Mouse (Mus musculus): ENCODE measurements around the gene Lyar. TPM values are rescaled to one million over a fixed set of nuclear protein-coding genes. Genes with fewer than 3 reads are reported as not detected.

Lyar gene
- polyA plus RNA-seq, 1 experiment = 19.5 TPM

- no peak for DNase-seq
- H3K4me3 ChIP-seq (replicated peaks; ENCODE audit: insufficient read depth, low read depth, low read length) = peak overlapping the region; percentile 57
- TF ChIP-seq POLR2A (IDR thresholded peaks at IDR 0.05; ENCODE audit: borderline replicate concordance, insufficient read depth, low read length) (no peak), CTCF (IDR thresholded peaks at IDR 0.05; ENCODE audit: borderline replicate concordance, insufficient read depth, low read depth, low read length) (no peak)
- peaks cover 3% of the 10 kb centered on the region for H3K4me1 ChIP-seq (ENCODE audit: control insufficient read depth, insufficient read depth, low read length)
- H3K27me3 ChIP-seq (ENCODE audit: control insufficient read depth, insufficient read depth, low read length) = no peaks in the 10 kb centered on the region
- peak overlapping the region; percentile 29; the same call in 1 of the 2 replicates for H3K27ac ChIP-seq (ENCODE audit: insufficient read depth, low read length)
- 1% methylated on average over 35 of the region's 35 CpGs for WGBS
Measured at GRCm38 (mm10) chr5:38219771-38220307, 431 bp upstream of the Lyar start.

DNA sequence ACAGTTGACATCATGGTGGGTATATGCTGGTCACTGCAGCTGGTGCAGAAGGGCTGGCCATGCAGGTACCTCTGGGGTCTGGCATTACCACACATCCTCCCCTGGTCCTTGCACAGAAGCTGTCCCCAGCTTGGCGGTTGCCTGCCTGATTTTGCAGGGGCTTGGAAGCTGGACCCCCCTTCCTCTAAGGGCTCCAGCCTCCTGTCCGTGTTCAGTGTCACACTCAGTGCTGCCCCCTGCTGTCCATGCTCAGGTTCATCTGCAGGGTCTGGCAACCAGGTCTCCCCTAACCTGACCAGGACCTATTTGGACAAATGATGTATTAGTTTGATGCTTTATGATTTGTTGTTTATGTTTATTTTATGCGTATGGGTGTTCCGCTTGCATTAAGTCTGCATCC is 15.2 kb downstream of the Lyar start:
- Histone ChIP-seq H3K27me3 (ENCODE audit: control insufficient read depth, insufficient read depth, low read length) (no peaks in the 10 kb centered on the region), H3K27ac (ENCODE audit: insufficient read depth, low read length) (no peak overlapping the region), H3K4me1 (ENCODE audit: control insufficient read depth, insufficient read depth, low read length) (no peaks in the 10 kb centered on the region), H3K4me3 (replicated peaks; ENCODE audit: insufficient read depth, low read depth, low read length) (no peak overlapping the region)
- 72% methylated on average over 4 of the region's 4 CpGs for WGBS
- DNase-seq = peak in 1 of 2 experiments; percentile 43
- peak; percentile 68 for TF ChIP-seq CTCF (IDR thresholded peaks at IDR 0.05; ENCODE audit: borderline replicate concordance, insufficient read depth, low read depth, low read length)
- TF ChIP-seq POLR2A (IDR thresholded peaks at IDR 0.05; ENCODE audit: borderline replicate concordance, insufficient read depth, low read length) = no peak

GRCm38 (mm10) chr5:38236627-38237026 is 16.4 kb downstream of the Lyar start:
- Histone ChIP-seq H3K27ac (ENCODE audit: insufficient read depth, low read length) (no peak overlapping the region), H3K4me3 (replicated peaks; ENCODE audit: insufficient read depth, low read depth, low read length) (no peak overlapping the region), H3K4me1 (ENCODE audit: control insufficient read depth, insufficient read depth, low read length) (peaks cover 4% of the 10 kb centered on the region; the same call in 1 of the 2 replicates), H3K27me3 (ENCODE audit: control insufficient read depth, insufficient read depth, low read length) (no peaks in the 10 kb centered on the region)
- TF ChIP-seq POLR2A (IDR thresholded peaks at IDR 0.05; ENCODE audit: borderline replicate concordance, insufficient read depth, low read length) (no peak), CTCF (IDR thresholded peaks at IDR 0.05; ENCODE audit: borderline replicate concordance, insufficient read depth, low read depth, low read length) (no peak)
- 89% methylated on average over 2 of the region's 2 CpGs for WGBS
- DNase-seq = no peak

- 36% methylated on average over 5 of the region's 5 CpGs for WGBS
- no peak overlapping the region for H3K4me3 ChIP-seq (replicated peaks; ENCODE audit: insufficient read depth, low read depth, low read length)
- peaks cover 4% of the 10 kb centered on the region; the same call in 1 of the 2 replicates for H3K4me1 ChIP-seq (ENCODE audit: control insufficient read depth, insufficient read depth, low read length)
- H3K27me3 ChIP-seq (ENCODE audit: control insufficient read depth, insufficient read depth, low read length) = no peaks in the 10 kb centered on the region; the same call in 1 of the 2 replicates
- no peak for TF ChIP-seq CTCF (IDR thresholded peaks at IDR 0.05; ENCODE audit: borderline replicate concordance, insufficient read depth, low read depth, low read length)
- TF ChIP-seq POLR2A (IDR thresholded peaks at IDR 0.05; ENCODE audit: borderline replicate concordance, insufficient read depth, low read length) = no peak
- DNase-seq = no peak
- no peak overlapping the region for H3K27ac ChIP-seq (ENCODE audit: insufficient read depth, low read length)
Measured at GRCm38 (mm10) chr5:38240727-38241472, 20.6 kb downstream of the Lyar start.

DNA sequence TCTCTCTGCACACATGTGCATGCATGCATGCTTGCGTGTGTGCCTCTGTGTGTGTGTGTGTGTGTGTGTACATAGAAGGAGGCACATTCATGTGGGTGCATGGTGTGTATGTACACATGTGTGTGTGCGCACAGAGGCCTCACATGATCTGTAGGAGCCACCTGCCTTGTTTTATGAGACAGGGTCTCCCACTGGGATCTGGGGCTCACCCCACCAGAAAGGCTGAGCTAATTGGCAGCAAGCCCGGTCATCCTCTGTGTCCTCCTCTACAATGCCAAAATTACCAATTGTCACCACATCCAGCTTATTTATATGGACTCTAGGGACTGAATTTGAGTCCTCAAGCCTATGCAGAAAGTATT is 21.2 kb downstream of the Lyar start:
- TF ChIP-seq CTCF (IDR thresholded peaks at IDR 0.05; ENCODE audit: borderline replicate concordance, insufficient read depth, low read depth, low read length) (no peak), POLR2A (IDR thresholded peaks at IDR 0.05; ENCODE audit: borderline replicate concordance, insufficient read depth, low read length) (no peak)
- WGBS = 37% methylated on average over 3 of the region's 3 CpGs
- Histone ChIP-seq H3K4me3 (replicated peaks; ENCODE audit: insufficient read depth, low read depth, low read length) (no peak overlapping the region), H3K4me1 (ENCODE audit: control insufficient read depth, insufficient read depth, low read length) (peaks cover 4% of the 10 kb centered on the region; the same call in 1 of the 2 replicates), H3K27me3 (ENCODE audit: control insufficient read depth, insufficient read depth, low read length) (no peaks in the 10 kb centered on the region; the same call in 1 of the 2 replicates), H3K27ac (ENCODE audit: insufficient read depth, low read length) (no peak overlapping the region)
- no peak for DNase-seq

DNA sequence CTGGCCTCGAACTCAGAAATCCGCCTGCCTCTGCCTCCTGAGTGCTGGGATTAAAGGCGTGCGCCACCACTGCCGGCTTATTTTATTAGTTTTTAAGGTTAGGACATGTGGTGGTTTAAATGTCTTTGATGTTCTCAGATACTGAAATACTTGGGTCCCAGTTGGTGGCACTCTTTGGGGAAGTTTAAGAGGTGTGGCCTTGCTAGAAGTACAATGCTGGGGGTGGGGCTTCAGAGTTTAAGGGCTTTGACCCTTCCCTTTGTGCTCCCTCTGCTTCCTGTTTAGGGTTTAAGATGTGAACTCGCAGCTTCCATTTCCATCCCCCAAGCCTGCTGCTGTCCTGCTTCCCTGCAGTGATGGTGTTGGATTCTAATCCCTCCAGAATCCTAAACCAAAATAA is 21.7 kb downstream of the Lyar start:
- Histone ChIP-seq H3K4me1 (ENCODE audit: control insufficient read depth, insufficient read depth, low read length) (peaks cover 4% of the 10 kb centered on the region; the same call in 1 of the 2 replicates), H3K27me3 (ENCODE audit: control insufficient read depth, insufficient read depth, low read length) (no peaks in the 10 kb centered on the region; the same call in 1 of the 2 replicates), H3K27ac (ENCODE audit: insufficient read depth, low read length) (no peak overlapping the region), H3K4me3 (replicated peaks; ENCODE audit: insufficient read depth, low read depth, low read length) (no peak overlapping the region)
- TF ChIP-seq CTCF (IDR thresholded peaks at IDR 0.05; ENCODE audit: borderline replicate concordance, insufficient read depth, low read depth, low read length) (no peak), POLR2A (IDR thresholded peaks at IDR 0.05; ENCODE audit: borderline replicate concordance, insufficient read depth, low read length) (no peak)
- no peak for DNase-seq
- WGBS = 81% methylated on average over 6 of the region's 6 CpGs

DNA sequence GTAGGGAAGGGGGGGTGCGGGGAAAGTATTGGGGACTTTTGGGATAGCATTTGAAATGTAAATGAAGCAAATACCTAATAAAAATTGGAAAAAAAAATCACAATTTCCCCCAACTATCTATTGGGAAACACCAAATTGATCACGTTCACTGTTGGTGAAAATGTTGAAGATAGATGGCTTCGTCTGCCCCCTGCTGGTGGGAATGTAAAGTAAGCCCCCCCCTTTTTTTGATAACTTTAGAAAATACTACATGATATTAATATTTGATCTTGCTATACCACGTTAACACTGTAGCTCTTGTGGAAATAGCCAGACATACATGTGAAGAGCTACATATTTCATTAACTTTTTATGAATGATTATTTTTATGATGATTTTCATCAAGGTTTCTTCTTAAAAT is 34.9 kb downstream of the Lyar start:
- 44% methylated on average over 4 of the region's 4 CpGs for WGBS
- H3K4me1 ChIP-seq (ENCODE audit: control insufficient read depth, insufficient read depth, low read length) = no peaks in the 10 kb centered on the region
- no peaks in the 10 kb centered on the region for H3K27me3 ChIP-seq (ENCODE audit: control insufficient read depth, insufficient read depth, low read length)
- H3K4me3 ChIP-seq (replicated peaks; ENCODE audit: insufficient read depth, low read depth, low read length) = no peak overlapping the region
- DNase-seq = no peak
- no peak for TF ChIP-seq CTCF (IDR thresholded peaks at IDR 0.05; ENCODE audit: borderline replicate concordance, insufficient read depth, low read depth, low read length)
- H3K27ac ChIP-seq (ENCODE audit: insufficient read depth, low read length) = no peak overlapping the region

GRCm38 (mm10) chr5:38255644-38256043 is 35.4 kb downstream of the Lyar start:
- H3K4me1 ChIP-seq (ENCODE audit: control insufficient read depth, insufficient read depth, low read length) = no peaks in the 10 kb centered on the region
- TF ChIP-seq CTCF (IDR thresholded peaks at IDR 0.05; ENCODE audit: borderline replicate concordance, insufficient read depth, low read depth, low read length) = no peak
- no peak for TF ChIP-seq POLR2A (IDR thresholded peaks at IDR 0.05; ENCODE audit: borderline replicate concordance, insufficient read depth, low read length)
- H3K27me3 ChIP-seq (ENCODE audit: control insufficient read depth, insufficient read depth, low read length) = no peaks in the 10 kb centered on the region
- H3K27ac ChIP-seq (ENCODE audit: insufficient read depth, low read length) = no peak overlapping the region
- WGBS = 83% methylated on average over 3 of the region's 3 CpGs
- DNase-seq = no peak
- no peak overlapping the region for H3K4me3 ChIP-seq (replicated peaks; ENCODE audit: insufficient read depth, low read depth, low read length)

Measured in cerebellum, adult 2 months (tissue).